Mouse (Mus musculus) urinary bladder, postnatal 14 days (tissue): ENCODE results near the gene Dnajc6.

Experiments
- DNase-seq: peaks from one replicate; pipeline ENCODE4 v3.0.0; 2021; ENCODE audit warnings: low spot score

The Dnajc6 gene

DNA sequence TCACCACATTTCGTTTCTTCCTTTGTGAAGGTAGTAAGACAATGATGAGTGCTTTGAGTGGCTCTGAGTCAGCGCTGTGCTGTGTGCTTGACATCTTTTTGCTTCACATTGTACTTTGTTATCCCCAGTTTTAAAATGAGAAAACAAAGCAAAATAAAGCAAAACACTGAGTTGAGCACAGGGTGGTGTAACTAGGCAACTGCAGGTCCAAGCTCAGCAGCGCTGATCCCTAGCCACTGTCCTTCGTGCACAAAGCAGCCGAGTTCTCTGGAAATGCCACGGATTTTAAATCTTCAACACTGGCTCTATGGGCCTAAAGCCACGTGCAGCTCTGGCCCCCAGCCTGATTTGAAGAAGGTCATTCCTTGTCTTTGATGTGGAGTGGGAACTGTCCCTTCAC is 72.6 kb downstream of the Dnajc6 start:
- DNase-seq: no peak

- no peak for DNase-seq
Observed at GRCm38 (mm10) chr4:101572142-101572541, 75.7 kb downstream of the Dnajc6 start.

DNA sequence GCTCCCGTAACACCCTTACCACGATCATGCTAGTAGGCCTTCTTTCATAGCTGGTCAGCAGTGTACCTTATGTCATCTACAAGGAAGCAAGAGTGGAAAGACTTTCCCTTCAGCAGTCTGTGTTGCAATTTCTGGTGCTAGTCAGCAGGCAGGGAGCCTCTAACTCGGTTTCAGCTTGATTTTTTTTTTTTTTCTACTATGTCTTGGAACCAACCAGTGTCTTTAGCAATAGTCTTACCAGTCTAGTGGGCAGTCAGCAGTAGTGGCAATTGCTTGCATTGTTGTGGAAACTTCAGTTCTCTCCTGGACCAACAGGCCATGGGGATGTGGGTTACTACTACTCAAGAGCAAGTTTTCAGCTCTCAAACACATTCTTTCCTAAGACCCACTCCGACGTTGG is 78.9 kb downstream of the Dnajc6 start:
- no peak for DNase-seq

DNA sequence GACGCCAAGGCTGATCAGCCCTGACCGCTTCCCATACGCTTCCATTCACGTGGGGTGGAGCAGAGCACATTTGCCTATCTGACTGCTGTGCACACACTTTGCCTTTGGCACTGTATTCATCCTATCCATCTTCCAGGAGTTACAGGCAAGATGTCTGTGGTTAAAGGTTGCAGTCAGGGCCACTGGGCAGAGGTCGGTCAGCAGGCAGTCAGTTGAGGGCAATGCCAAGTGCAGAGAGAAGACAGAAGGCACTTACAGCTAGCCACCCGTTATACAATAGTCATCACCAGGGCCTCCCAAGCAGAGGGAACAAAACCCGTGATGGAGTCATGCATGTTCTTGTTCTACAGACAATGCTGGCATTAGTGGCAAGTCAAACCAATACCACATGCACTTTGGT is 82.3 kb downstream of the Dnajc6 start:
- no peak for DNase-seq

DNA sequence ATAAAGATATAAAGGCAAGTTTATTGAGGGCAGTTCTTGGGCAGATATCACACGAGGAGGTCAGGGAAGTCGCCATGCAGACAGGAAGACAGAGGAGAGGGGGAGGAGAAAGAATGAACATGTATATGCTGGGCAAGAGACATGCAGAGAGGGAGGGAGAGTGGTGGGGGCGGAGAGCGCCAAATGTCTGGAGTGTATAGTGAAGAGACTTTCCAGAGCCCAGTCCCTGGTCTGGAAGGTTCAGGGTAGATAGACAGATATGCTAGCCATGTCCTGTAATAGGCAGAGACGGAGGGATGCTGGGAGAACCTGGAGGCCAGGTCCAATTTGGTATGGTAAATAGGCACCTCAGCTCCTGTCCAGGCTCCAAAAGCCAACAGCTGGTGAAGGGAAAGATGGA is 83.1 kb downstream of the Dnajc6 start:
- no peak for DNase-seq

DNA sequence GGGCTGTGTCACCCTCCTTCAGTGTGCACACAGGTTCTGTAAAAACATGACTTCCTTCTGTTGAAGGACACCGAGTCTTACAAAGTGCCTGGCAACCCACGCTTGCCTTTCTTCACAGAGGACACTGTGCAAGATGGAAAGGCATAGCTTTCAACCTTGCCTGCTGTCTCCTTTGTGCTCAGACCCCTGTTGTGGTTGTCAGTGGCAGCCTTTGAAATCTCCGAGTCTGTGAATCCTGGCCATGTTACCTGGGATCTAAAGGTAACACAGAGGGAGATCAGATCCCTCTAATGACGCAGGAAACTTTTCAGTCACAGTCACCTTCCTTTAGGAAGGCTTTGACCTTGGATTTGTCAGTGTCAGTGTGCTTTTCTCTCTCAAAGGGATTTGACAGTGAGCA is 84.7 kb downstream of the Dnajc6 start:
- no peak for DNase-seq

DNA sequence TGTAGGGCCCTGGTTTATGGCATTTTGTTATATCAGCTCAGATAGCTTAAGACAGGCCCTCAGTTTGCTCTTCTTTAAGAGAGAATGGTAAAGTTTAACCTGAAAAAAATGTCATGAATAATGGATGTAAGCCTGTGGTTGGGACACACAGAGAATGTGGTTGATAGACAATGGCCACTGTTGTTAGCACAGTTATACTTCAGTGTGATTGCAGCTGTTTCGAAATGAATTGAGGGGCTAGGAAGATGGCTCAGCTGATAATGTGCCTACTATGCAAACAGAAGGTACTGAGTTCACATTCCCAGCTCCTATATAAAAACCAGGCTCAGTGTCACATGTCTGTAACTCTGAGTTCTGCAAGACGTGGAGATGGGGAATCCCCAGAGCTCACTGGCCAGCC is 86.4 kb downstream of the Dnajc6 start:
- DNase-seq: no peak

DNA sequence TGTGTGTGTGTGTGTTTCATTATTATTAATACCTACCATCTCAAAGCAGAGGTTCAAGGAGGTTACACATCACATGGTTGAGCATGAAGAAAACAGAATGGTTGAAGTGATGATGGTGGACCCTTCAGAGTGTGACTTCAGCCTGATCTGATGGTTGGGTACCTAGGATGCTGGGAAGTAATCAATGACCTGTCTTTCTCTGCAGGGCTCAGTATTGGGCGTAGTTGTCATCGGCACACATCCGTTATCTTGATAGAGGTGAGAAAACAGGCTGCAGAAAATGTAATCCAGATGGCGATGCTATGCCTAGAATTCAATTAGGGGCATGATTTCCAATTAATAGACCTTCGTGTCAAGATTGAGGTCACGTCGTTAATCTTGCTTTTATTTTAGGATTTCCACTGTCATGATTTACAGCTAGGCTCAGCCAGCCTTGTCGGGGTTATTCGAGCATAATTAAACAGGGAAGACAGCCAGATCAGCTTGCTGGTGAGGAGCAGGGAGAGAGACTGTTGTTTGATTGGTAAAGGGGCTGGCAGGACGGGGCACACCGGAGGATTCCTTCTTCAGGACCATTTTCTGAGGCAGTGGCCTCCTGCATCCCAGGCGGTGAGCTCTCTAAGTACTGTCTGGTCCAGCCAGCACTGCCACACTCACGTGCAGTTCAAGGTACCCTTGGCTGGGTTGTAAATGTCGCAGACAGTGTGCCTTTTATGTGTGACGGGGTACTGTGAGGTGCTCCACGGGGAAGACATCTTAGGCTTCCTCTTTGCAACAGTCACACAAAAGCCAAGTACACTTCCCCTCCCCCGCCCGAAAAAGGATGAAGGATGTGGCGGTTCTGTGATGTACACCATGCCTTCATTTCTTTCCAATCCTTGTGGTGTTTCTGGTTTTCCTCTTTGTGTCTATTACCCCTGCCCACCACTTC is 88.3 kb downstream of the Dnajc6 start:
- no peak for DNase-seq

DNA sequence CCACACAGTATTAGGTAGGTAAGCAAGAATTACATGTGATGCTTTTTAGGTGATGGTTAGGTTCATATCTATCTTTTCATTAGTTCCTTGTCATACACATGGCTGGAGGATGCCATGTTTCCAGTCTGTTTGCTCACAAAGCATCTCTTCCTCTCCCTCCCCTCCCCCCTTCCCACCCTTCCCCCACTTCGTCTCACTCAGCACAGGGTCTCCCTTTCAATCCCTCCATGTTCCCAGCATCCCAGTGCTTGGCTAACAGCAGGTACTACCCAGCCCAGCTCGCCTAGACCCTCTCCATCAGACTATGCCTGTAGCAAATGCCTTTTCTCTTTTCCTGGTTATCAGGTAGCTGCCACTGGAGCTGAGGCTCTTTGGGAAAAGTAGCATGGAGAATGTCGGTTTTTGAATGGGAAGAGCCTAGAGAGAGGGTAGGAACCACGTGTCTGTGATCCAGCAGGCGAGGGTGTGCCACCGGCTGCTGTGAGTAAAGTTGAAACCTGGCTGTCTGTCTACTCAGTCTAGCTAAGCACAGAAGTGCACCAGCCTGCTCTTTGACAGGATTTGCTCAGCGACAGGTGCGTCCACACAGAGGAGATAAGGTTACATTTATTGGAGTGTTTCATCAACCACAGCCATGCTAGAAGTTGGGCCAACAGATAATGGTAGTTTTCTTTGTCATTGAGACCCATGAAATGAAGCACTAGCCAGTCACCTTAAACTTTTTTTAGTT is 89.2 kb downstream of the Dnajc6 start:
- no peak for DNase-seq

GRCm38 (mm10) chr4:101588932-101589331 is 92.5 kb downstream of the Dnajc6 start:
- no peak for DNase-seq

- DNase-seq: no peak
Observed at GRCm38 (mm10) chr4:101589771-101590170, 93.3 kb downstream of the Dnajc6 start.

- DNase-seq: no peak
Observed at GRCm38 (mm10) chr4:101591400-101591799, 95.0 kb downstream of the Dnajc6 start.

DNA sequence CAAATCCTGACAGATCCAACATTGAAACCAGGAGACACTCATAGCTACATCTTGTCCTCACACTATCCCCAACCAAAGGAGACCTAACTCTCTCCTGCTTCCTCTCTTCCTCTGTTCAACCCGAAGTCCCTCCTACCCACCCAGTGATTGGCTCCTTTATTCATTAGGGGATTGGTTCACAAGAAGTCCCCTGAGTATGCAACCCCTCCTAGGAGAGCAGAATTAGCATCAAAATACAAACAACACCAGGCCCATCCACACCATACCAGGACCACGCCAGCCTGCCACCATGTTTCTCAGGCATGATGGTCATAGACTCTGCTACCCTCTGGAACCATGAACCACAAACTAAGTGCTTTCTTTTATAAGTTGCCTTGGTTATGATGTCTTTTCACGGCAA is 96.0 kb downstream of the Dnajc6 start:
- DNase-seq: no peak

DNA sequence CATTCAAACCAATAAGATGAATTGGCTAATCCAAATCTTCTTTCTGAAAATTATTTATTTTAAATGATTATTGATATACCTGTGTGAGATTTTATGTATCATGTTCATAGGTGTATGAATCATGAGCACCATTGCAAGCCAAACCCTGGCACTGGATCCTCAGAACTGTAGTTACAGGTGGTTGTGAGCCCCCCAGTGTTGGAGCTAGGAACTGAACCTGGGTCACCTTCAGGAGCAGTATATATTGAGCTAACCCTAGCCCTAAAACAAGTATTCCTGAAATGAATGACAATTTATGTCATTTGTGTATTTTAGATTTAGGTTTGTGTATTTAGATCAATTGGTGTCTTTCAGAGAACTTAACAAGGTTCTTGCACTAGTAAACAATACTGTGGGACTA is 105.3 kb downstream of the Dnajc6 start:
- DNase-seq: no peak

GRCm38 (mm10) chr4:101603635-101604034 is 107.2 kb downstream of the Dnajc6 start:
- no peak for DNase-seq

- no peak for DNase-seq
Observed at GRCm38 (mm10) chr4:101616520-101616919, 120.1 kb downstream of the Dnajc6 start.

DNA sequence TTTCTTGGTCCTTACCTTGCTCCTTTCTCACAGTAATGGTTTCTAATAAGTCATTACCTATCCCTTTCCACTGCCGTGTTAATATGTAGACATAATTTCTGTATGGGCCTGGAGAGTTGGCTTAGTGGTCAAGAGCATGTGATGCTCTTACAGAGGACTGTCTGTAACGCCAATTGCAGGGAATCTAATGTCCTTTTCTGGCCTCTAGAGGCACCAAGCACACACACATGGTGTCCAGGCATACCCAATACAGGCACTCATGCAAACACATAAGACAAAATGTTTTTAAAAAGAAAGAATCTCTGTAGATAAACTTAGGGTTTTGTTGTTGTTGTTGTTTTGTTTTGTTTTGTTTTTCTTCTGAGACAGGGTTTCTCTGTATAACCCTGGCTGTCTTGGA is 121.3 kb downstream of the Dnajc6 start:
- no peak for DNase-seq

GRCm38 (mm10) chr4:101620206-101620605 is 123.8 kb downstream of the Dnajc6 start:
- DNase-seq: no peak

DNA sequence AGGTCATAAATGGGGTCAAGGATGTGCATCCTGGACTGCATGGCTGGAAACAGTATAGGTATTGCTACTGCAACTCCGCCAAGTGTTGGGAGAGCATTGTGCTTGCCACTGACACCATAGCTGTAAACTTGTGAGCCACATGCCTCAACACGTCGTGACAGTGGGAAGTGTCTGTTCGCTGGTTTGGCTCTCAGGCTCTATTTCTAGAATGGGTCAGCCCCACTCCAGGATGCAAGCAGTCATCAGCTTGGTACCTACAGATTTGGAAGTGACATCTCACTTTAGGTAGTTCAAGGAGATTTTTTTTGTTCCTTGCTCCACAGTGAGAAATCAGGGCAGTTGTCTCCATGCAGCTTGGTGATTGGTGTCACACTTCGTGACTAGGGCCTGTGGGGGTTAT is 124.8 kb downstream of the Dnajc6 start:
- DNase-seq: no peak

DNA sequence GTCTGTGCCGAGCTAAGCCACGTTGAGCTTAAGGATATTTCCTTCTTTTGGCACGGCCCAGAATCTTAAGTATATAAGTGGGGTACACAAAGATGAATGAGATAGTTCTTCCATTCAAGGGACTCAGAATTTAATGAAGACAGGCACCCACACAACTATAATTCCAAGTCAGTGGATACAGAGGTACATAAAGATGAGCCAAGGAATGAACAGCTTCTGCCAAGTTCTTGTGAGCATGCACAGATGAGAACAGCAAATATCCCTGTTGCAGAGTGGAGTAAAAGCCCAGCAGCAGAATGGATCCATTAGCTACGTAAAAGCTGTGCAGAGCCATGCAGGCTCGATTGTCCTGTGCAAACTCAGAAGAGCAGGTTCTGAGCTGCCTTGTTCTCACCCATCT is 128.8 kb downstream of the Dnajc6 start:
- no peak for DNase-seq

- no peak for DNase-seq
Observed at GRCm38 (mm10) chr4:101635596-101635995, 139.1 kb downstream of the Dnajc6 start.

DNA sequence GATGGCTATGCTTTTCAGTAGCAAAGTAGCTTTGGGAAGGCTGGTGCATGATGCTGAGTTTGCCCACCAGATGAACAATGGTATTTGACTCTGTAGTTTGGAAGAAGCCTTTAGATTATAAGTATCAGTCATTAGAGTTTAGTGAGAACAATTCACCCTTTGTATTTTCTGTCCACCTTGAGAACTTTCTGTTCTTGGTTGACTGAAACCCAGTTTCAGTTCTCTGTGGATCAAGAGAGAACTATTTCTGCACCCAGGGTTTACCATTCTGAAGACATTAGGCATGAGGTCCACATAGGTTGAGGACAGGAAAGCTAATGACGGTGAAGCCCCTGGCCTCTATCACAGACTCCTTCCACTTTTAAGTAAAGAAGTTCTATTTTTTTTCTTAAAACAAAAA is 141.0 kb downstream of the Dnajc6 start:
- DNase-seq: no peak

DNA sequence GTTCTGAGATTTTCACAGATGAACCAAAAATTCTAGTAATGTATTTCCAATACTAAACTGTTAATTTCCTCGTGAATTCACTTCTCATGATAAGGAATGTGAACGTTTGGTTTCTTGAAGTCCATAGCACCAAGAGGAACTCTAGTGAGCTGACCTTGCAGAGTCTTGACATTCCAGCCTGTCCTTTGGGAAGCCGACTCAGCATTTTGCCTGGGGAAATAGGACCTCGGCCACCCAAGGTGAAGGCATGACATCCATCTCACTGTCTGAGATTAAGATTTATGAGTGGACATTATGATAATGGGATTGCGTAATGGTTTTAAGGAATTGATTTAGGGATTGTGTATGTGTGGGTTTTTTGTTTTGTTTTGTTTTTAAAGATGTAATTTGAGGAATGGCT is 144.2 kb downstream of the Dnajc6 start:
- no peak for DNase-seq
